Mouse (Mus musculus) neutrophil, adult 5-6 weeks (primary cell): Measurements from ENCODE around the gene Tnfsf14. TPM values are rescaled to one million over a fixed set of nuclear protein-coding genes. Genes with fewer than 3 reads are reported as not detected.

Experiments used
- ATAC-seq: fragments of 151-379, 151-347 bp; 2 replicates; pipeline ENCODE4 v1.8.0; 2017; ENCODE audit warnings: mild to moderate bottlenecking, moderate TSS enrichment; ENCODE audit not compliant: insufficient number of reproducible peaks, poor library complexity, low FRiP score, severe bottlenecking; ENCODE audit errors: extremely low read depth
- total RNA-seq: library from RNA; stranded (forward); fragments of 200-1000 nt; gene quantifications from 2 replicates; pipeline ENCODE4 v1.2.3, GENCODE M21; 2017

The Tnfsf14 gene
- total RNA-seq, 1 experiment from 2014 or later = 79.1 TPM

GRCm38 (mm10) chr17:57148994-57149803 lies 44.8 kb downstream of the Tnfsf14 start, which contains the start of gene Cd70:
Cd70 (minus strand) TSS chr17:57149777.
- ATAC-seq = no peak

DNA sequence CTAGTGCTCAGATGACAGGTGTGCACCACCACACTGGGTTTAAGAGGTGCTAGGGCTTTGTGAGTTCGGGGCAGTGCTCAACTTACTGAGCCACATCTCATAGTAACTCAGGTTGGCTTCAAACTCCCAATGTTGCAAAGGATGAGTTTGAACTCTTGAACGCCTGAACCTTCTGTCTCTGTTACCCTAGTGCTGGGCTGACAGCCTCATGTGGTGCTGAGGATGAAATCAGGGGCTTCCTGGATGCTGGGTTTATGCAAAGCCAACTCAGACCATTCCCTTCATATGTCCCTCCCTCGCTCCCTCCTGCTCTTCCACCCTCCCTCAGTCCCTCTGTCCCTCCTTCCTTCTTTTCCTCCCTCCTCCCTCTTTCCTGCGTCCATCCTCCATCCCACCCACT lies 45.6 kb downstream of the Tnfsf14 start:
- no peak for ATAC-seq

- no peak for ATAC-seq
Observed at GRCm38 (mm10) chr17:57145115-57145514, 48.9 kb downstream of the Tnfsf14 start.

- ATAC-seq = no peak
Observed at GRCm38 (mm10) chr17:57143704-57144103, 50.3 kb downstream of the Tnfsf14 start.

DNA sequence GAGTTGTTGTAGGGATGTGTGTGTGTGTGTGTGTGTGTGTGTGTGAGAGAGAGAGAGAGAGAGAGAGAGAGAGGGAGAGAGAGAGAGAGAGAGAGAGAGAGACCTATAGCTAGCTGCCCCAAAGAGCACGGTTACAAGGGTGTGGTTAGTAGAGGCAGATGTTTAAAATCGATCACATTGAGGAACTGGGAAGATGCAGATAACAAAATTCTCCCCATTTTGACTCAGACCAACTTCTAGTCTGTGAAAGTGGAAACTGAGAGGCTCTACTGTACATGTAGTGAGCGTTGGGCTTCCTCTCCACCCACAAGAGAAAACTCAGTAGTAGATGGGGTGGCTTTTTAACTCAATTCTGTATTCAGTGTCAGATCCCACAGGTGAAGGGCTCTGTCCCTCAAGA lies 54.3 kb downstream of the Tnfsf14 start:
- no peak for ATAC-seq

Other genes starting within 250 kb of the Tnfsf14 start
- gene Acer1, start 212.1 kb downstream of the Tnfsf14 start, total RNA-seq = not detected in 2 replicates
- gene Clpp, start 203.9 kb downstream of the Tnfsf14 start, total RNA-seq = 23.0 and 28.9 TPM in 2 replicates
- 10.6 and 17.9 TPM in 2 replicates for gene Alkbh7, start 196.8 kb downstream of the Tnfsf14 start, total RNA-seq
- not detected in 2 replicates for gene Pspn, start 194.2 kb downstream of the Tnfsf14 start, total RNA-seq
- gene Gtf2f1, start 182.9 kb downstream of the Tnfsf14 start, total RNA-seq = 56.5 and 56.7 TPM in 2 replicates
- gene Gm17949, start 182.7 kb downstream of the Tnfsf14 start, total RNA-seq = not detected in 2 replicates
- 54.5 and 58.2 TPM in 2 replicates for gene Khsrp, start 162.7 kb downstream of the Tnfsf14 start, total RNA-seq
- not detected in 2 replicates for gene Slc25a41, start 152.5 kb downstream of the Tnfsf14 start, total RNA-seq
- gene Crb3, start 135.1 kb downstream of the Tnfsf14 start, total RNA-seq = 3.3 TPM in 2 replicates
- gene Slc25a23, start 134.3 kb downstream of the Tnfsf14 start, total RNA-seq = 3.4 and 3.6 TPM in 2 replicates
- gene Dennd1c, start 115.7 kb downstream of the Tnfsf14 start, total RNA-seq = 145 and 158 TPM in 2 replicates
- 0.37 and 0.70 TPM in 2 replicates for gene Tubb4a, start 106.4 kb downstream of the Tnfsf14 start, total RNA-seq
- gene Tnfsf9, start 88.9 kb downstream of the Tnfsf14 start, total RNA-seq = 1.7 and 2.0 TPM in 2 replicates
- gene Cd70, start 44.4 kb downstream of the Tnfsf14 start, total RNA-seq = not detected in 2 replicates
- 164 TPM in 2 replicates for gene C3, start 34.0 kb upstream of the Tnfsf14 start, total RNA-seq
- gene Gpr108, start 54.3 kb upstream of the Tnfsf14 start, total RNA-seq = 26.2 and 34.1 TPM in 2 replicates
- 3.4 and 4.1 TPM in 2 replicates for gene Trip10, start 55.3 kb upstream of the Tnfsf14 start, total RNA-seq
- 373 and 377 TPM in 2 replicates for gene Vav1, start 84.9 kb upstream of the Tnfsf14 start, total RNA-seq
- 62.1 and 63.0 TPM in 2 replicates for gene Adgre1, start 164.5 kb upstream of the Tnfsf14 start, total RNA-seq